Mouse (Mus musculus): Measurements from ENCODE around the gene Btrc. TPM values are rescaled to one million over a fixed set of nuclear protein-coding genes. Genes with fewer than 3 reads are reported as not detected.

Gene Btrc
- polyA plus RNA-seq, 1 experiment from 2014 or later = 36.2 TPM

DNA sequence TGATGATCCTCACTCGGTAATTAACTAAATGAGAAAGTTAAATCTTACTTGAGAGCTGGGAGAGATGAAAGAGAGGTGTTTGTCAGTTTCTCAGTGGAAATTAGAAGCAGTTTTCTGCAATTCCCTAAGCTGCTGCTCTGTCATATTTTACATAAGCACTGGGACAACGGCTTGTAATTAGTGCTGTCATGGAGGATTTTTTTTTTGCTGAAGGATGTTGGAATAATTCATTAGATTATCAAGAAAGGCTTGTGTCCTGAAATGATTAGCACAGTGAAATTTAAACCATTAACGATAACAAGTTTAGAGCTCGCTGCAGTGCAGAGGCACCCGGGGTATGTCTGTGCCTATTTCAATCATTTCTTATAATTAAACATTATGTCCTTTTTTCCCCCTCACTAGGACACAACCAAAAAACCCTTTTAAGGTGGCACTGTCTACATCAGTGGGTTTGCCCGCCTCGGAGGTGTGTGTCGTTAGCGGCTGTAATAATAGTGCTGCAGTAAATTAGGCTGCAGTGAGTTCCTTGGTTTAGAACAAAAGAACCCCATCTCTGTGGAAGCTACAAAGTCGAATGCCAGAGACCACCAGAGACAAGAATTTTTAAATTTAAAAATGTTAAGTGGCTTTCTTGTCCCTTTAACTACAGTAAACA, 130.7 kb downstream of the Btrc start:
- 82% methylated on average over 10 of the region's 10 CpGs for WGBS
- H3K27ac ChIP-seq (ENCODE audit: low read length) = no peak overlapping the region

DNA sequence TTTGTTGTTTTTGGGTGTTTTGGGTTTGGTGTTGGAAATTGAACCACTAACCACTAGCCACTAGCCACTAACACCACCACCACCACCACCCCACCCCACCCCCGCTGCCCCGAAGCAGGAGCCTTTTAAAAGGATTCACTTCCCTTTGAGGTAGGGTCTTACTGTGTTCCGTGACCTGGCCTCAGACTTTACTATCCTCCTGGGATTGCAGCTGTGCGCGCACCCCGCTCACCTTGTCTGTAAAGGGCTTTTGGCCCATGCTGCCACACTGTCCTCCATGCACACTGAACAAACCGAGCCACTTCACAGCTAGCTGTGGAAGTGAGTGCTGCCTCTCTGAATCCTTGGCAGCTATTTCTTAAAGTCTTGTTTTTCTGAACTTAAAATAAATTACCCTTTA, 141.9 kb downstream of the Btrc start:
- Histone ChIP-seq H3K4me1 (replicated peaks; ENCODE audit: control insufficient read depth, insufficient read depth, low read length) (no peaks in the 10 kb centered on the region), H3K27me3 (ENCODE audit: control insufficient read depth, insufficient read depth, low read depth, low read length) (no peaks in the 10 kb centered on the region), H3K9me3 (ENCODE audit: control insufficient read depth, low read length) (no peaks in the 10 kb centered on the region), H3K27ac (ENCODE audit: low read length) (no peak overlapping the region), H3K4me3 (ENCODE audit: low read length) (no peak overlapping the region), H3K4me2 (ENCODE audit: low read depth, low read length) (no peak overlapping the region), H3K36me3 (ENCODE audit: control insufficient read depth, insufficient read depth, low read length) (no peaks in the 10 kb centered on the region), H3K9ac (ENCODE audit: low read length) (no peak overlapping the region)
- ATAC-seq (ENCODE audit: low read depth) = no peak
- WGBS = 87% methylated on average over 7 of the region's 7 CpGs

More for the DNA sequence above, 130.7 kb downstream of the Btrc start:
- no peak overlapping the region for H3K4me3 ChIP-seq (ENCODE audit: low read length)
- no peaks in the 10 kb centered on the region for H3K9me3 ChIP-seq (ENCODE audit: control insufficient read depth, low read length)
- no peaks in the 10 kb centered on the region for H3K4me1 ChIP-seq (replicated peaks; ENCODE audit: control insufficient read depth, insufficient read depth, low read length)
- no peaks in the 10 kb centered on the region for H3K27me3 ChIP-seq (ENCODE audit: control insufficient read depth, insufficient read depth, low read depth, low read length)
- H3K36me3 ChIP-seq (ENCODE audit: control insufficient read depth, insufficient read depth, low read length) = no peaks in the 10 kb centered on the region
- no peak overlapping the region for H3K9ac ChIP-seq (ENCODE audit: low read length)
- H3K4me2 ChIP-seq (ENCODE audit: low read depth, low read length) = no peak overlapping the region
- no peak for ATAC-seq (ENCODE audit: low read depth)

- Histone ChIP-seq H3K36me3 (ENCODE audit: control insufficient read depth, insufficient read depth, low read length) (no peaks in the 10 kb centered on the region), H3K27ac (ENCODE audit: low read length) (no peak overlapping the region), H3K27me3 (ENCODE audit: control insufficient read depth, insufficient read depth, low read depth, low read length) (no peaks in the 10 kb centered on the region), H3K9me3 (ENCODE audit: control insufficient read depth, low read length) (no peaks in the 10 kb centered on the region), H3K4me2 (ENCODE audit: low read depth, low read length) (no peak overlapping the region), H3K9ac (ENCODE audit: low read length) (no peak overlapping the region), H3K4me1 (replicated peaks; ENCODE audit: control insufficient read depth, insufficient read depth, low read length) (no peaks in the 10 kb centered on the region), H3K4me3 (ENCODE audit: low read length) (no peak overlapping the region)
- 70% methylated on average over 19 of the region's 19 CpGs for WGBS
- no peak for ATAC-seq (ENCODE audit: low read depth)
Observed at GRCm38 (mm10) chr19:45507531-45507930, 144.0 kb downstream of the Btrc start.

DNA sequence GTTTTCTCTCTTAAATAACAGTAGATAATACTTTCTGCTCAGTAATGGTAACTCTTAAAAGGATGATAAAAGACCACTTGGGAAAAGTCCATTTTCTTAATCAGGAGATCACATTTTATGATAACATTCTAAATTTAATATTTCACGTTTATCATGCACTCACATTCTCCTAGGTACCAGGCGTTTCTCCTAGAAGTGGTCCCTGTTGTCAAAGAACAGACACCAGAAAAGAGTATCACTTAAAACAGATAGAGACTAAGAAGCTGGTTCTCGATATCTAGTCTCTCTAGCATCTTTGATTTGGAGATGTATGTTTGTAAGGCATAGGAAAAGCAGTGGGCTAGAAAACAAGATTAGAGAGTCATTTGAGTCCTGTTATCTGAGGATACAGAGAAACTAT, 147.1 kb downstream of the Btrc start:
- Histone ChIP-seq H3K4me1 (replicated peaks; ENCODE audit: control insufficient read depth, insufficient read depth, low read length) (no peaks in the 10 kb centered on the region), H3K9me3 (ENCODE audit: control insufficient read depth, low read length) (no peaks in the 10 kb centered on the region), H3K27ac (ENCODE audit: low read length) (no peak overlapping the region), H3K36me3 (ENCODE audit: control insufficient read depth, insufficient read depth, low read length) (no peaks in the 10 kb centered on the region), H3K4me3 (ENCODE audit: low read length) (no peak overlapping the region), H3K4me2 (ENCODE audit: low read depth, low read length) (no peak overlapping the region), H3K27me3 (ENCODE audit: control insufficient read depth, insufficient read depth, low read depth, low read length) (no peaks in the 10 kb centered on the region), H3K9ac (ENCODE audit: low read length) (no peak overlapping the region)
- ATAC-seq (ENCODE audit: low read depth) = no peak
- WGBS = 77% methylated on average over 3 of the region's 3 CpGs

- Histone ChIP-seq H3K27ac (ENCODE audit: low read length) (no peak overlapping the region), H3K4me1 (replicated peaks; ENCODE audit: control insufficient read depth, insufficient read depth, low read length) (no peaks in the 10 kb centered on the region), H3K36me3 (ENCODE audit: control insufficient read depth, insufficient read depth, low read length) (no peaks in the 10 kb centered on the region), H3K4me3 (ENCODE audit: low read length) (no peak overlapping the region), H3K9ac (ENCODE audit: low read length) (no peak overlapping the region), H3K9me3 (ENCODE audit: control insufficient read depth, low read length) (no peaks in the 10 kb centered on the region), H3K4me2 (ENCODE audit: low read depth, low read length) (no peak overlapping the region), H3K27me3 (ENCODE audit: control insufficient read depth, insufficient read depth, low read depth, low read length) (no peaks in the 10 kb centered on the region)
- 81% methylated on average over 4 of the region's 4 CpGs for WGBS
- ATAC-seq (ENCODE audit: low read depth) = no peak
Observed at GRCm38 (mm10) chr19:45511406-45511805, 147.9 kb downstream of the Btrc start.

GRCm38 (mm10) chr19:45515341-45515740, 151.8 kb downstream of the Btrc start:
- ATAC-seq (ENCODE audit: low read depth) = no peak
- WGBS = 82% methylated on average over 2 of the region's 2 CpGs
- H3K9ac ChIP-seq (ENCODE audit: low read length) = no peak overlapping the region
- no peaks in the 10 kb centered on the region for H3K36me3 ChIP-seq (ENCODE audit: control insufficient read depth, insufficient read depth, low read length)
- no peaks in the 10 kb centered on the region for H3K27me3 ChIP-seq (ENCODE audit: control insufficient read depth, insufficient read depth, low read depth, low read length)
- H3K4me3 ChIP-seq (ENCODE audit: low read length) = no peak overlapping the region
- H3K27ac ChIP-seq (ENCODE audit: low read length) = no peak overlapping the region
- no peak overlapping the region for H3K4me2 ChIP-seq (ENCODE audit: low read depth, low read length)
- no peaks in the 10 kb centered on the region for H3K9me3 ChIP-seq (ENCODE audit: control insufficient read depth, low read length)
- H3K4me1 ChIP-seq (replicated peaks; ENCODE audit: control insufficient read depth, insufficient read depth, low read length) = no peaks in the 10 kb centered on the region

DNA sequence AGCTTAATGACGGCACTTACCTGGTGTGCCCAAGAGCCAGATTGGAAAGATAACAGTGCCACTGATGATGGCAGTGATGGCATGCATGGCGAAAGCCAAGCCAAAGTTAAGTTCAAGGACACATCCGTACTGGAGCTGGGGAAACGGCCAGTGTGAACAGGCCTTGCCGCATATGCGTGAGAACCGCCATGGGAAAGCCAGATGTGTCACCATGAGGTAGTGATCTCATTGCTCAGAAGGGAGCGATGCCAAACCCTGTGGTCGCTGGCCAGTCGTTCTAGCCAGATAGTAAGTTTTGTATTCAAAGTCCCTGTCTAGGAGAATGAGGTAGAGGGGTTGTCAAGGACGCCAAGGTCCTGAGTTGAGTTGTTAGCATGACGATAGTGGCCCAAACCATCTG, 152.7 kb downstream of the Btrc start:
- H3K36me3 ChIP-seq (ENCODE audit: control insufficient read depth, insufficient read depth, low read length) = no peaks in the 10 kb centered on the region
- H3K27ac ChIP-seq (ENCODE audit: low read length) = no peak overlapping the region
- ATAC-seq (ENCODE audit: low read depth) = no peak
- H3K4me2 ChIP-seq (ENCODE audit: low read depth, low read length) = no peak overlapping the region
- H3K27me3 ChIP-seq (ENCODE audit: control insufficient read depth, insufficient read depth, low read depth, low read length) = no peaks in the 10 kb centered on the region
- no peaks in the 10 kb centered on the region for H3K9me3 ChIP-seq (ENCODE audit: control insufficient read depth, low read length)
- no peak overlapping the region for H3K9ac ChIP-seq (ENCODE audit: low read length)
- no peak overlapping the region for H3K4me3 ChIP-seq (ENCODE audit: low read length)
- 91% methylated on average over 12 of the region's 12 CpGs for WGBS
- H3K4me1 ChIP-seq (replicated peaks; ENCODE audit: control insufficient read depth, insufficient read depth, low read length) = no peaks in the 10 kb centered on the region

- H3K36me3 ChIP-seq (ENCODE audit: control insufficient read depth, insufficient read depth, low read length) = peaks cover 11% of the 10 kb centered on the region; the same call in 1 of the 2 replicates
- no peaks in the 10 kb centered on the region for H3K9me3 ChIP-seq (ENCODE audit: control insufficient read depth, low read length)
Observed at GRCm38 (mm10) chr19:45527382-45527781, 163.8 kb downstream of the Btrc start.

GRCm38 (mm10) chr19:45527931-45528534, 164.5 kb downstream of the Btrc start:
- peaks cover 11% of the 10 kb centered on the region; the same call in 1 of the 2 replicates for H3K36me3 ChIP-seq (ENCODE audit: control insufficient read depth, insufficient read depth, low read length)
- no peak overlapping the region for H3K4me2 ChIP-seq (ENCODE audit: low read depth, low read length)
- ATAC-seq (ENCODE audit: low read depth) = no peak

More at GRCm38 (mm10) chr19:45527382-45527781, 163.8 kb downstream of the Btrc start:
- ATAC-seq (ENCODE audit: low read depth) = no peak
- H3K27ac ChIP-seq (ENCODE audit: low read length) = no peak overlapping the region
- H3K9ac ChIP-seq (ENCODE audit: low read length) = no peak overlapping the region
- H3K4me1 ChIP-seq (replicated peaks; ENCODE audit: control insufficient read depth, insufficient read depth, low read length) = peaks cover 5% of the 10 kb centered on the region
- no peaks in the 10 kb centered on the region for H3K27me3 ChIP-seq (ENCODE audit: control insufficient read depth, insufficient read depth, low read depth, low read length)
- no peak overlapping the region for H3K4me2 ChIP-seq (ENCODE audit: low read depth, low read length)
- WGBS = 83% methylated on average over 7 of the region's 7 CpGs
- H3K4me3 ChIP-seq (ENCODE audit: low read length) = no peak overlapping the region

More at GRCm38 (mm10) chr19:45527931-45528534, 164.5 kb downstream of the Btrc start:
- WGBS = 82% methylated on average over 10 of the region's 10 CpGs
- Histone ChIP-seq H3K4me1 (replicated peaks; ENCODE audit: control insufficient read depth, insufficient read depth, low read length) (peaks cover 5% of the 10 kb centered on the region), H3K27ac (ENCODE audit: low read length) (no peak overlapping the region), H3K9me3 (ENCODE audit: control insufficient read depth, low read length) (no peaks in the 10 kb centered on the region), H3K27me3 (ENCODE audit: control insufficient read depth, insufficient read depth, low read depth, low read length) (no peaks in the 10 kb centered on the region), H3K9ac (ENCODE audit: low read length) (no peak overlapping the region), H3K4me3 (ENCODE audit: low read length) (no peak overlapping the region)

Data from lung, embryonic 16.5 days (tissue).